Mouse (Mus musculus): ENCODE results near the gene Ninj2. TPM values are rescaled to one million over a fixed set of nuclear protein-coding genes. Genes with fewer than 3 reads are reported as not detected.

Gene Ninj2
- polyA plus RNA-seq, 1 experiment from 2014 or later, result not detected

DNA sequence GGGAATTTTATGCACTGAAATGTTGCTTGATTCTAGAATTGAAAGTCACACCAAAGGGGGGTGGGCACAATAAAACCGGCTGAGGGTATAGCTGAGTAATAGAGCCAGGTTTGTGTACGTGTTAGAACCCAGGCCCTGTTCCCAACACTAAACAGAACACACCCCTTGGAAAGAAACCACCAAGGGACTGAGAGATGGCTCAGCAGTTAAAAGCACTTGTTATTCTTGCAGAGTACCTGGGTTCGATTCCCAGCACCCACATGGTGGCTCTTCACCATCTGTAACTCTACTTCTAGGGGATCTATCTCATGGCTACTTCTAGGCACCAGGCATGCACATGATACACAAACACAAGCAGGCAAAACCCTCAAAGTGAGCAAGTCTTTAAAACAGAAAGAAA lies 20.7 kb downstream of the Ninj2 start:
- H3K4me1 ChIP-seq (replicated peaks), result peaks cover 21% of the 10 kb centered on the region
- H3K4me3 ChIP-seq, result no peak overlapping the region
- no peaks in the 10 kb centered on the region for H3K27me3 ChIP-seq
- no peak overlapping the region for H3K4me2 ChIP-seq
- 98% methylated on average over 3 of the region's 3 CpGs for WGBS
- no peaks in the 10 kb centered on the region for H3K36me3 ChIP-seq
- no peaks in the 10 kb centered on the region for H3K9me3 ChIP-seq
- ATAC-seq (ENCODE audit: low FRiP score, low read depth), result no peak
- H3K27ac ChIP-seq (replicated peaks), result no peak overlapping the region
- no peak overlapping the region for H3K9ac ChIP-seq

- ATAC-seq (ENCODE audit: low FRiP score, low read depth), result no peak
- H3K9ac ChIP-seq, result no peak overlapping the region
- H3K27me3 ChIP-seq, result no peaks in the 10 kb centered on the region
- peaks cover 19% of the 10 kb centered on the region for H3K4me1 ChIP-seq (replicated peaks)
- H3K4me2 ChIP-seq, result no peak overlapping the region
- no peaks in the 10 kb centered on the region for H3K36me3 ChIP-seq
- H3K9me3 ChIP-seq, result no peaks in the 10 kb centered on the region
- WGBS, result 47% methylated on average over 1 of the region's 1 CpGs
- no peak overlapping the region for H3K4me3 ChIP-seq
- H3K27ac ChIP-seq (replicated peaks), result no peak overlapping the region
These were observed 21.1 kb downstream of the Ninj2 start for GRCm38 (mm10) chr6:120114271-120114670.

- Histone ChIP-seq H3K27ac (replicated peaks) (no peak overlapping the region), H3K4me2 (no peak overlapping the region), H3K36me3 (no peaks in the 10 kb centered on the region), H3K9ac (no peak overlapping the region), H3K4me1 (replicated peaks) (peaks cover 17% of the 10 kb centered on the region), H3K27me3 (no peaks in the 10 kb centered on the region), H3K9me3 (no peaks in the 10 kb centered on the region), H3K4me3 (no peak overlapping the region)
- no peak for ATAC-seq (ENCODE audit: low FRiP score, low read depth)
- whole genome bisulfite sequencing, result 19% methylated on average over 7 of the region's 7 CpGs
These were observed 21.5 kb downstream of the Ninj2 start for GRCm38 (mm10) chr6:120114698-120115097.

DNA sequence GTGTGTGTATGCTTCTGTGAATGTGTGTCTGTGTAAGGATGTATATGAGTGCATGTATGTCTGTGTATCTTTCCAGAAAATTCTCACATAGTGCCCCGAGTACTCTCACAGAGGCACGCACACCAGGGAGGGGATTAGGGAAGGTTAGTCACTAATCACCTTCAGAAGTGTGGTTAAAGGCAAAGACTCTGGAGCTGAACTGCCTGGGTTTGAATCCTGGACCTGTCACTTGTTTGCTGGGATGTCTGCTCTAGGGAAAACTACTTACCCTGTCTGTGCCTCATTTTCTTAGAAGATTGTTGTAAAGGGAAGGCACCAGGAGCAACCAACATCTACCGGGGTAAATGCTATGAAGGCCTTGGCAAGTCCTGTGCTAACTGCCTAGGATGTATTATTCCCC lies 22.3 kb downstream of the Ninj2 start:
- Histone ChIP-seq H3K36me3 (no peaks in the 10 kb centered on the region), H3K4me3 (no peak overlapping the region), H3K9me3 (no peaks in the 10 kb centered on the region), H3K9ac (no peak overlapping the region), H3K4me2 (no peak overlapping the region), H3K27ac (replicated peaks) (no peak overlapping the region), H3K27me3 (no peaks in the 10 kb centered on the region), H3K4me1 (replicated peaks) (peaks cover 17% of the 10 kb centered on the region)
- no peak for ATAC-seq (ENCODE audit: low FRiP score, low read depth)
- WGBS, result 62% methylated on average over 3 of the region's 3 CpGs

DNA sequence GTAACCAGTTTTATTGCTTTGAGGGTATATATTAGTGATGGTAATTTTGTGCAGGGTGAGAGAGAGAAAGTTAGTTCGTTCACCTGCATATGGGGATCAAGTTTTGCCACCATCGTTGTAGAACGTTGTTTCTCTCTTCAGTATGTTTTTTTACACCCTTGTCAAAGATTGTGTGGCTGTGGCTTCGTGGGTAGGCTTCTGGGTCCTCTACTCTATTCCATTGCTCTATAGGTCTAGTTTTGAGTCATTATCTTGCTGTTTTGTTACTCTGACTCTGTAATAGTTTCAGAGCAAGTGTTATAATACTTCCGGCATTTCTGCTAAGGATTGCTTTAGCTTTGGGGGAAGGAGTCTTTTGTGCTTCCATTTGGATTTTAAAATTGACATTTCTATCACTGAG lies 26.7 kb downstream of the Ninj2 start:
- ATAC-seq (ENCODE audit: low FRiP score, low read depth), result no peak
- H3K4me1 ChIP-seq (replicated peaks), result peaks cover 2% of the 10 kb centered on the region; the same call in 1 of the 2 replicates
- no peak overlapping the region for H3K27ac ChIP-seq (replicated peaks)
- H3K9ac ChIP-seq, result no peak overlapping the region
- H3K4me2 ChIP-seq, result no peak overlapping the region
- no peaks in the 10 kb centered on the region for H3K27me3 ChIP-seq
- H3K4me3 ChIP-seq, result no peak overlapping the region
- H3K36me3 ChIP-seq, result no peaks in the 10 kb centered on the region
- no peaks in the 10 kb centered on the region for H3K9me3 ChIP-seq
- 88% methylated on average over 5 of the region's 5 CpGs for WGBS

- Histone ChIP-seq H3K9ac (no peak overlapping the region), H3K27me3 (no peaks in the 10 kb centered on the region), H3K36me3 (no peaks in the 10 kb centered on the region), H3K27ac (replicated peaks) (no peak overlapping the region), H3K4me3 (no peak overlapping the region), H3K9me3 (no peaks in the 10 kb centered on the region), H3K4me2 (no peak overlapping the region), H3K4me1 (replicated peaks) (no peaks in the 10 kb centered on the region)
- 95% methylated on average over 7 of the region's 7 CpGs for WGBS
- no peak for ATAC-seq (ENCODE audit: low FRiP score, low read depth)
These were observed 31.5 kb downstream of the Ninj2 start for GRCm38 (mm10) chr6:120124688-120125087.

GRCm38 (mm10) chr6:120126456-120126855 lies 33.3 kb downstream of the Ninj2 start:
- H3K9me3 ChIP-seq, result no peaks in the 10 kb centered on the region
- no peaks in the 10 kb centered on the region for H3K4me1 ChIP-seq (replicated peaks)
- H3K4me3 ChIP-seq, result no peak overlapping the region
- no peaks in the 10 kb centered on the region for H3K36me3 ChIP-seq
- ATAC-seq (ENCODE audit: low FRiP score, low read depth), result no peak
- H3K9ac ChIP-seq, result no peak overlapping the region
- H3K27ac ChIP-seq (replicated peaks), result no peak overlapping the region
- 96% methylated on average over 8 of the region's 8 CpGs for WGBS
- no peaks in the 10 kb centered on the region for H3K27me3 ChIP-seq
- no peak overlapping the region for H3K4me2 ChIP-seq

DNA sequence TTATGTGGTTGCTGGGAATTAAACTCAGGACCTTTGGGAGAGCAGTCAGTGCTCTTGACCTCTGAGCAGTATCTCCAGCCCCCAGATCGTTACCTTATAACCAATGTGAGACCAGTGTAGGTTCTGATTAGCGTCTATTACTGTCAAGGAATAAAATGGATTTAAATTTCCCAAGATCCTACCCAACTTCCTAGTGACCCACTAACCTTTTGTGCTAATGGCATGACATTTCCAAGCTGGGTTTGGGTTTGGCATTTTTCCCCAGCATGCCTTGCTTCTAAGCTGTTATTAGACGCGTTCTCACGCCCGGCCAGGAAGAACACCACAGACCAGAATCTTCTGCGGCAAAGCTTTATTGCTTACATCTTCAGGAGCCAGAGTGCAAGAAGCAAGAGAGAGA lies 34.2 kb downstream of the Ninj2 start:
- Histone ChIP-seq H3K27me3 (no peaks in the 10 kb centered on the region), H3K9me3 (no peaks in the 10 kb centered on the region), H3K4me3 (no peak overlapping the region), H3K27ac (replicated peaks) (no peak overlapping the region), H3K9ac (no peak overlapping the region), H3K4me2 (no peak overlapping the region), H3K4me1 (replicated peaks) (no peaks in the 10 kb centered on the region), H3K36me3 (no peaks in the 10 kb centered on the region)
- WGBS, result 97% methylated on average over 7 of the region's 7 CpGs
- ATAC-seq (ENCODE audit: low FRiP score, low read depth), result no peak

- Histone ChIP-seq H3K9ac (no peak overlapping the region), H3K27ac (replicated peaks) (no peak overlapping the region), H3K27me3 (no peaks in the 10 kb centered on the region), H3K4me1 (replicated peaks) (no peaks in the 10 kb centered on the region), H3K9me3 (no peaks in the 10 kb centered on the region), H3K36me3 (no peaks in the 10 kb centered on the region), H3K4me3 (no peak overlapping the region), H3K4me2 (no peak overlapping the region)
- no peak for ATAC-seq (ENCODE audit: low FRiP score, low read depth)
- 83% methylated on average over 4 of the region's 4 CpGs for WGBS
These were observed 41.6 kb downstream of the Ninj2 start for GRCm38 (mm10) chr6:120134748-120135147.

GRCm38 (mm10) chr6:120145439-120145838 lies 52.3 kb downstream of the Ninj2 start:
- H3K27me3 ChIP-seq, result no peaks in the 10 kb centered on the region
- no peak overlapping the region for H3K27ac ChIP-seq (replicated peaks)
- no peak for ATAC-seq (ENCODE audit: low FRiP score, low read depth)

GRCm38 (mm10) chr6:120146676-120147075 lies 53.5 kb downstream of the Ninj2 start:
- Histone ChIP-seq H3K9me3 (no peaks in the 10 kb centered on the region), H3K4me3 (no peak overlapping the region), H3K4me2 (no peak overlapping the region), H3K4me1 (replicated peaks) (no peaks in the 10 kb centered on the region), H3K9ac (no peak overlapping the region), H3K27ac (replicated peaks) (no peak overlapping the region), H3K36me3 (no peaks in the 10 kb centered on the region), H3K27me3 (no peaks in the 10 kb centered on the region)
- WGBS, result 65% methylated on average over 10 of the region's 10 CpGs
- ATAC-seq (ENCODE audit: low FRiP score, low read depth), result no peak

More at GRCm38 (mm10) chr6:120145439-120145838, 52.3 kb downstream of the Ninj2 start:
- H3K36me3 ChIP-seq, result no peaks in the 10 kb centered on the region
- H3K4me3 ChIP-seq, result no peak overlapping the region
- no peak overlapping the region for H3K4me2 ChIP-seq
- WGBS, result 90% methylated on average over 1 of the region's 1 CpGs
- H3K4me1 ChIP-seq (replicated peaks), result no peaks in the 10 kb centered on the region
- H3K9ac ChIP-seq, result no peak overlapping the region
- no peaks in the 10 kb centered on the region for H3K9me3 ChIP-seq

- no peak overlapping the region for H3K4me2 ChIP-seq
- no peak for ATAC-seq (ENCODE audit: low FRiP score, low read depth)
- WGBS, result 76% methylated on average over 8 of the region's 8 CpGs
These were observed 54.3 kb downstream of the Ninj2 start for GRCm38 (mm10) chr6:120147411-120147810.

DNA sequence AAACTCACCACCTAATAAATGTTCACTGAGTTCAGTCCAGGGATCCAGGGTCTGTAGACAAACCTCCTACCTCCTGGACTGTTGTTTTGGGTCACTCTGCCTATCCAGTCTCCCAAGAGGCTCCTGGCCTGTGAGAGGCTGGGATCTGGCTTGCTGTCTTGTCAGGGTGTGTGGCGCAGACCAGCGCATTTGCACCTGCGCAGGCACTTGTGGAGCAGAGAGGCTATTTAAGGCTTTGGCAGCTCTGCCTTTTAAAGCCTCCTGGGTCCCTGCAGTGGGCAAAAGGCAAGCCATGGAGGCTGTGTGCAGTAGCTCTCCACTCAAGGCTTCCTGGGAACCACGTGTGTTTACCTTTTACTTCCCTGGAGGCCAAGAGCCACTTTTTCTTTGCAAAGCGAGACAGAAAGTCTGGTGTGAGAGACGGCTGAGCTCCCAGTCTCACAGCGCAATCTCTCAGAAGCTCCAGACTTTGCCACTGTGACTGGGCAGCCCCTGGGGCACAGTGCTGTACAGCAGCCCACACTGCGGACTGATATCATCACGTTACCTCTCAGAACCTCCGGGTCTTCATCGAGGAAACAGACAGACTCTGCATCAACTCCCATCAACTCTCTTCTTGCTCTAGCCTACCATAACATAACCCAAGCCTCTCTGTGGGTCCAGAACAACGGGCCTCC lies 55.7 kb downstream of the Ninj2 start:
- H3K4me1 ChIP-seq (replicated peaks), result no peaks in the 10 kb centered on the region
- H3K4me2 ChIP-seq, result no peak overlapping the region
- H3K9me3 ChIP-seq, result no peaks in the 10 kb centered on the region
- no peak for ATAC-seq (ENCODE audit: low FRiP score, low read depth)
- no peaks in the 10 kb centered on the region for H3K36me3 ChIP-seq
- H3K4me3 ChIP-seq, result no peak overlapping the region
- H3K27me3 ChIP-seq, result no peaks in the 10 kb centered on the region
- 85% methylated on average over 12 of the region's 12 CpGs for WGBS
- H3K27ac ChIP-seq (replicated peaks), result no peak overlapping the region
- no peak overlapping the region for H3K9ac ChIP-seq

More at GRCm38 (mm10) chr6:120147411-120147810, 54.3 kb downstream of the Ninj2 start:
- no peak overlapping the region for H3K9ac ChIP-seq
- H3K27ac ChIP-seq (replicated peaks), result no peak overlapping the region
- H3K36me3 ChIP-seq, result no peaks in the 10 kb centered on the region
- no peaks in the 10 kb centered on the region for H3K9me3 ChIP-seq
- H3K27me3 ChIP-seq, result no peaks in the 10 kb centered on the region
- no peak overlapping the region for H3K4me3 ChIP-seq
- no peaks in the 10 kb centered on the region for H3K4me1 ChIP-seq (replicated peaks)

Measured in hindbrain, embryonic 15.5 days (tissue).